Mouse (Mus musculus) induced T-regulatory cell, adult 2 months (primary cell): ENCODE measurements around the gene Bcl6b.

Source experiments
- DNase-seq: peaks from one replicate; pipeline ENCODE4 v3.0.0-alpha.2; 2012; ENCODE audit warnings: low read depth

Bcl6b gene

GRCm38 (mm10) chr11:70229260-70230010 lies at the start of gene Bcl6b:
TSS of gene Bcl6b (minus strand) at chr11:70229798.
- DNase-seq: peak; percentile 64

GRCm38 (mm10) chr11:70278961-70279360 lies 49.4 kb upstream of the Bcl6b start:
- no peak for DNase-seq

- peak; percentile 33 for DNase-seq
Measured at GRCm38 (mm10) chr11:70271641-70272040, 42.0 kb upstream of the Bcl6b start.

GRCm38 (mm10) chr11:70266405-70266804 lies 36.8 kb upstream of the Bcl6b start:
- no peak for DNase-seq

DNA sequence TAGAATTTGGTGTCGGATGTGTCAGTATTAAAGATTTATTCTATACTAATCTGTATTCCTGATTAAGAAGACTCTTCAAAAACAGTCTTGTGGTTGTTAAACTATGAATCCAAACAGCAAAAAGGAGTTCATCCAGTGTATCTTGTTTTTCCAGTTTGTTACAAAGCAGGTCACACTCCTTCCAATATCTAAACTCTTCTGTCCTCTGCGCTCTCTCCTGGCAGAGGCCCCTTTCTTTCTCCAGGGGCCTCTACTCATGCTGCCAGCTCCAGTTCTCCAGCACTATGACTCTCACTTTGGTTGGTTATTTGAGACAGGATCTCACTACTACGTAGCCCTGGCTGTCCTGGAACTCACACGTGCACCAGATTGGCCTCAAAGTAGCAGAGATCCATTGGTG lies 36.2 kb upstream of the Bcl6b start:
- no peak for DNase-seq

DNA sequence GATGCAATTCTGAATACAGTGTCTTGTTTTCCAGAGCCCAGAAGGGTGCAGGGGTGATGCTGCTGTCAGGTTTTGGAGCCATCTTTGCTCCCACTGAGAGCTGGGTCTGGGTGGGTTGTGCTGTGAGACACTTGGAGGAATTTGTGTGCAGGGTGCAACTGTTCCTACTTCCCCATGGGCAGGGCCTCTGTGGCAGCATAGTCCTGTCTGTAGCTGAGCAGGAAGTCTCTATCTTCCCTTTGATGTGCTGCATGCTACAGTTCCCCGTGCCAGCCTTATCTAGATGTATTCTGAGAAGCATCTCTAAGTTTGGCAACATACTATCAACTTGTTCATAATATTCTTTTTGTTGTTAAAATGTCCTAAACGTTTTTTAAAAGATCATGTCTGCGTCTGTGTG lies 35.7 kb upstream of the Bcl6b start:
- DNase-seq: peak; percentile 32

DNA sequence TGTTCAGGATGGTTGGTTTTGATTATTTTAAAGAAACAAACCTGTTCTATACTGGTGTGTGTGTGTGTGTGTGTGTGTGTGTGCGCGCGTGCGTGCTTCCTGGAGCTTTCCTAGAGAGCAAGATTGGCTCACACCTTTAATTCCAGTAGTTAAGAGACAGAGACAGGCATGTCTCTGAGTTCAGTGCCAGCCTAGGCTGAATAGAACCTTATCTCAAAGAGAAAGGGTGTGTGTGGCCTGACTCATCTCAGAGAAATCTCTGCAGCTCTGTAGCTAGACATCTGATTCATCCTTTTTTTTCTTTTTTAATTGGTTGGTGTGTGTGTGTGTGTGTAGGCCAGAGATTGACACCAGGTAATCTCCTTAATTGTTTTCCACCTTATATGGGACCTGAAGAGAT lies 29.4 kb upstream of the Bcl6b start:
- no peak for DNase-seq

DNA sequence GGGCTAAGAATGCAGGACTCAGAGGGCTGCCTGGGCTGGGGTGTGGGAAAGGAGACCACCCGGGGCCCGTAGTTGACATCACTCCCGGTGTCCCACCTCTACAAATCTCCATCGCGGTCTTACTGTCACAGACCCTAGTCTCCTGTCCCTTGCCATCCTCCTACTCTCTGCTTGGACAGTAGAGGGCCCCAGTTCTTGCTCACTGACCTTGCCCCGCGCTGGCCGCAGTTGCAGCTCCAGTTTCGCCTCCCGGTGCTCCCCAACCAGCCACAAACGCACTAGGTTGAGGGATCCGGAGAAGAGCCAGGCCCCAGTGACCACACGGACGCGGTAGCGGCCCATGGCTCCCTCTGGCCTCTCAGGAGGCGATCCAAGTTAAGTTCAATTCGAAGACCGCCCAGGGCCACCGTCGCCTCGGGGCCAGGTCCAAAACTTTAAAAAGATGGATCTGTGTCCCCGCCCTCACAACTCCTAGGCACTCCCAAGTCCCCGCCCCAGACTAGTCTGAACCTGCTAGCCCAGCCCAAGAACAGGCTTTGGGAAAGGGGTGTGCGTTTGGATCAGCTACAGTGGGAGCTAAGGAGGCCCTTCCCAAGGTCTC lies 25.4 kb upstream of the Bcl6b start, which contains the start of gene Alox12:
Alox12 (minus strand) TSS at position 423 of the 601 bp plus-strand sequence.
- no peak for DNase-seq

DNA sequence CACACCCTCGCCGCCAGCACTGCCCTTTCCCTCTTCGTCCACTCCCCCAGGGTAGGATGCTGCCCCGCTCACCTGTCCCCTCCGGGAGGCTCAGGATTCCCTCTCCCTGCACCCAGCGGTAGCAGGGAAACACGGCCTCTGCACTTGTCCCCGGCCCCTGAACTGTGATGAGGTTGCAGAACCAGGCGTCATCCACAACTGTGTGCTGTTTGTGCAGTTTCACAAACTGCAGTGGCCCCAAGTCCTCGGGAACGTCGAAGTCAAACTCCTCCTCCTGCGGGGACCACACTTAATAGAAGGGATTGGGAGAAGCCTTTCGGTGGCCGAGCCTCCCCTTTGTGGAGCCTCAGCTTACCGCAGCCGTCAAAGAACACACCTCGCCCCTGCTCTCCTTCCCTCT lies 24.7 kb upstream of the Bcl6b start:
- no peak for DNase-seq

DNA sequence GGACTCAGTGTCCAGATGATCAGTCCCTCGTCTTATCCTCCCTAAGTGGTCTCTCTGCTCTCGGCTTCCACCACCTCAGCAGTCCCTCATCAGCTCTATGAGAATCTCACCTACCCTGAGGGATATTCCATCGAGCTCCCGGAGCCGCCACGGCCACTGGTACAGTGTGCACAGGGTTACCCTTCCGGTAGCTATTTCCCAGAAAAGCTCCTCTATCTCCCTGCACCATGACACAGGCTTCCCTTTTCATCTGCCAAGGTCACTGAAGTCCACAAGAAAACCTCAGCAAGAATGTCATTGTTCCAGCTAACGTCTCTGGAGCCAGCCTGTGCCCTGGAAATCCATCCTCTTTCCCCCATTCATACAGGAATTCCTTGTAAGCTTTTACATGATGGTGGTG lies 22.3 kb upstream of the Bcl6b start:
- DNase-seq: no peak

- DNase-seq: no peak
Measured at GRCm38 (mm10) chr11:70250150-70250549, 20.6 kb upstream of the Bcl6b start.

- peak; percentile 89 for DNase-seq
Measured at GRCm38 (mm10) chr11:70247136-70247845, 17.7 kb upstream of the Bcl6b start.

DNA sequence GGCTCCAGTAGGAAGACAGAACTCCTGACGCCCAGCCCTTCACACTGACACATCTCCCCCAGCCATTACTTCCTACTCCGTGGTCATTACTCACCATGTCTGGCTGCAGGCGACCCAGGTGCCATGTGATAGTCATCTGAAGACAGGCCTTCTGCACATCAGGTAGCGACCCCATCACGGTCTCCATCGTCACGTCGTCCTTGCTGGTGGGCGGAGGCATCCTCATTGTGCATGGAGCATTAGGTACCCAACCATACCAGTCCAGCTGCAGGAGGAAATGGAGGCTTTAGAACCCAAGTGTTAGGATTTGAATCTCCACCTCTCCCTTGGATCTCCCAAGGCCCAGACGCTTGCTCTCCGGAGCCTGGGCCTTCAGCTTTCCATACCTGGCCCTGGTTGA lies 13.0 kb upstream of the Bcl6b start:
- DNase-seq: peak; percentile 3

DNA sequence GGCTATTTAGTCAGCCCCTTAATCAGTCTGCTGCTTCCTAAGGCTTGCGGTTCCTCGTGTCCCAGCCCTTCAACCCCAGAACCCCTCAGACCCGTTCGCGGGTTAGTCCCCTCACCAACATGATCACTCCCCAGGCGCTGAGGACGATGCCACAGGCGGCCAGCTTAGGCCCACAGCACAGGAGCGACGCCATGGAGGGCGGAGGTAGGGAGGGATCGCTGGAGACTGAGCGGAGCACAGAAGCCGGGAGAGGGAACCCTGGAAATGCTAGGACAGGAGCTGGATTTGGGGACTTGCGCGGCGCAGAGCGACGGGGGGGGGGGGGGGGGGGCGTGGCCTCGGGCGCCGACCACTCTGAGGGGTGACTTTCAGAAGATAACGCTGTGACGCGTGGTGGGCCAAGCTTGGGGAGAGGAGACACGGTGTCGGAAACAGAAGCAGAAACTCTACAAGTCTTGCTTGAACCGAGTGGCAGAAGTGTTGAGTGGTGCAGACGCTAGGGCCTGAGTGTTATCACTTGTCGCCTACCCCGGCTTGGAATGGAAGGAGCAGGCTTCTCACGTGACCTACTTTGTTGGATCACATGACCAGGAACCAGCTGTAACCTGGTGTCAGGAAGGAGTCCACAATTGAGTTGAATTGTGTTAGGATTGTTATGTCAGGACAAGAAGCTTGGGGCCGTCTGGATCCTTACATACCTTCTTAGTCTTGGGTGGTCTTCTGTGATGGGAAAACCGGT lies 10.1 kb upstream of the Bcl6b start, which contains the start of the genes Gm21988 and Rnasek:
Gm21988 (minus strand) TSS at position 290 of the 739 bp plus-strand sequence.
Rnasek (minus strand) TSS at position 302 of the 739 bp plus-strand sequence.
- DNase-seq: peak; percentile 93

DNA sequence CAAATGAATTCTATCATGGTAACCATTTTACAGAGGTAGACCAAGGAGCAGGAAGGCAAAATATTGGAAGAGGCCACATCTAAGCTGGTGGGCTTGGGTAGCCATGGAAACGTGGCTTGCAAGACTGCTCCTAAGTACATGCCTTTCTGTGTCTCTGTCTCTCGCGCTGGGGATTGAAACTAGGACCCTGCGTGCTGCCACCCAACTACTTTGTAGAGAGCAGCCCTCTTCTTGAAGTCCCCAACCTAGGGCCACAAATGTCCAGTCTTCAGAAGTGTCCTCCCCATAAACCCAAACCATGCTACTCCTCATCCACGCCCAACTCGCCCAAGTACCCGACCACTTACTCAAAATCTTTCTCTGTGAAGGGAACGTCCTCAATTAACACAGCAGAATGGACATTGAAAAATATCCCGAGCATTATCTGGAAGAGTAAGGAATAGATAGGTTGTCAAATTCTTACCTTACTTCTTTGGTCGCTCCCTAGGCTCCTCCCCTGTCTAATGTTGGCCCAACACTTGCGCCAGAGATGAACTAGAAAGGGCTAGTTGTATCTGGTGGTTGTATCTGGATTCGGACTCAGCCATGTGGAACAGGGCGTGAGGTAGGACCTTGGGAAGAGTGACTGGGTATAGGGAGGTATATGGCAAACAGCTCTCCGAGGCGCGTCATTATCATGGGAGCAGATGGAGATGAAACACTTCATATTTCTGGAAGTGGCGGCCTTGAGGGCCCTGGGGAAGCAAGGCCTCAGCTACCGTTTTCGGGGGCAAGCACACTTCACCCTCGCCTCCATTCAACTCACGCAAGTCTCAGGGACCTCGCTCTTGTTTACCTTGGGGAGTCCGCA lies 9.2 kb upstream of the Bcl6b start:
- DNase-seq: no peak

GRCm38 (mm10) chr11:70237457-70238167 lies 8.0 kb upstream of the Bcl6b start, which contains the start of gene 0610010K14Rik:
TSS of gene 0610010K14Rik (minus strand) at chr11:70237914.
- DNase-seq: peak; percentile 97

- DNase-seq: no peak
Measured at GRCm38 (mm10) chr11:70236717-70237116, 7.1 kb upstream of the Bcl6b start.

DNA sequence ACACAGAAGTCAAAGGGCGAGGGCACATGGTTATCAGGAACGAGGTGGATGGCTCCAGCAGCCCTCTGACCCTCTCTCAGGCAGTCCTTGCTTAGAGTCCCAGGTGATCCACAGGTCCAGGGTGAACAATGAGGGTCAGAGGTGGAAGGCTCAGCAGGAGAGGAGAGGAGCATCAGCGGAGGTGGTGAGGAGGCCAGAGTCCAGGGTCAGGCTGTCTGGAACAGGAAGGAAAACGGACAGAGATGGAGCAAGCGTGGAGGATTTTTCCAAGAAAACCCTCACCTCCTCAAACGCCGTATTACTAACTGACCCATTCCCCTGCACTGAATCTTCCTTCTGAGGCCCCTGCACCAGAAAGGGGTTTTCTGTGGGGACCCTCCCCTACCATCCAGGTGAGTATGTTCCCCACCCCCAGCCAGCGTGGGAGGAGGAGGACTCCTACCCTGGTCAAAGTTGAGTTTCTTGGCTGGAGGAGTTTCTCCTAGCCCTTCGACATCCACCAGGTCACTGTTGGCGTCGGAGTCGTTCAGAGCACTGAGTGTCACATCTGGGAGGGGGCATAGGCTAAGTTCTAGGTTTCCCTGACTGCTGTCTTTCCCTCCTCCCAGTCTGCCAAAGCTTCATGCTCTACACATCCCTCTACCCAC lies 5.8 kb upstream of the Bcl6b start:
- no peak for DNase-seq

- no peak for DNase-seq
Measured at GRCm38 (mm10) chr11:70234497-70234896, 4.9 kb upstream of the Bcl6b start.

GRCm38 (mm10) chr11:70234037-70234436 lies 4.4 kb upstream of the Bcl6b start:
- no peak for DNase-seq
